Mouse (Mus musculus): ENCODE results near the gene Dcaf4.

The Dcaf4 gene

GRCm38 (mm10) chr12:83536039-83536438, 15.8 kb downstream of the Dcaf4 start:
- no peak for DNase-seq (ENCODE audit: low read depth in 1 of 2, low spot score in 2 of 2)

DNA sequence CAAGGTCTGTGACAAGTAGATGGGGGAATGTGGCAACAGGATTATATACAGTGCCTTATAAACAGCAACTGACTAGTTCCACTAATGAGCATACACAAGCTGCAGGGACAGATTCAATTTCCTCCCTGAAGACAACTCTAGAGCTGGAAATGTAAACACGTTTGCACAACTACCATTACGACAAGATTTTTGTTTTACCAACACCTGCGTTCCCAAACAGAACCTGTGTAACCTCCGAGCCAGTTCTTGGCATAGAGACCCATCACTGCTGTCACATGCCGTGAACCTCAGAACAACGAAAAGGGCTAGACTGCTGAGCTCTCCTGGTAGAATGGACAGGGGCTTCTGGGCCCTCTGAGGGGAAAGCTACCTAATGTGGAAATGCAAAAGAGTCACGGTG, 23.7 kb downstream of the Dcaf4 start:
- DNase-seq (ENCODE audit: low read depth in 1 of 2, low spot score in 2 of 2): no peak

- no peak for DNase-seq (ENCODE audit: low read depth in 1 of 2, low spot score in 2 of 2)
Measured at GRCm38 (mm10) chr12:83544791-83545190, 24.5 kb downstream of the Dcaf4 start.

DNA sequence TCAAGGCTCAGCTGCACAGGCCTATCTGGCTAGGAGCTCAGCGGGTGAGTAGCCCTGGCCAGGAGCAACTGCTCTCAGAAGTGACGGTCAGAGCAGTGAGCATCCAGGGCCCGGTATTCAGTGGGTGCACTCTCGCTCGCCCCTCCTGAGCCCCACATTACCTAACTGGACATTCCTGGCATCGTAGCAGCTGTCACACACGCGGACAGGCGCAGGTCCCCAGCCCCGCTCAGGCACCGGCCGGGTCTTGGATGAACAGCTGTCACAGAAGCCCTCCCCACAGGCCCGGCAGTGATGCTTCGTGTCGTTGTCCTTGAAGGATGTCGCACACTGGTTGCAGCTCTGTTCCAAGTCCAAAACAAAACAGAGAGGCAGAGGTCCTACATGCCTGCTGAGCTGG, 31.0 kb downstream of the Dcaf4 start:
- DNase-seq (ENCODE audit: low read depth in 1 of 2, low spot score in 2 of 2): no peak

- no peak for DNase-seq (ENCODE audit: low read depth in 1 of 2, low spot score in 2 of 2)
Measured at GRCm38 (mm10) chr12:83553816-83554215, 33.5 kb downstream of the Dcaf4 start.

GRCm38 (mm10) chr12:83555605-83556004, 35.3 kb downstream of the Dcaf4 start:
- DNase-seq (ENCODE audit: low read depth in 1 of 2, low spot score in 2 of 2): no peak

DNA sequence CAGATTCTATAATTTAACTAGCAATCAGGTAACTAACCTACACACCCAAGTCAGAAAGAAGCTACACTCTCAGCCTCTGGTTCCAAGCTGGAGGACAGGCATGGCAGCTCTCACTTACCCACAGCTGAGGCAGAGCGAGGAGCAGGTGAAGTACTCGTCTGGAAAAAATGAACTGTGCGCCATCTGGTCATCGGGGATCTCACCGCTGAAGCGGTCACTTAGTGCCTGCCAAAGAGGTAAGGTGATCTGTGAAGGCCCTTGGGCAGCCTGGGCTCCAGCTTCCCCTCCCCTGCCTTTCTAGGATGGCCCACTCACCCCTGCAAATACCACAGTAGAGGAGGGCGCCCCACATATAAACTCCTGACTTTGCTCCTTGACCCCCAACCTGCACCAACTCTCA, 38.2 kb downstream of the Dcaf4 start:
- DNase-seq (ENCODE audit: low read depth in 1 of 2, low spot score in 2 of 2): no peak

GRCm38 (mm10) chr12:83560189-83560588, 39.9 kb downstream of the Dcaf4 start:
- no peak for DNase-seq (ENCODE audit: low read depth in 1 of 2, low spot score in 2 of 2)

- DNase-seq (ENCODE audit: low read depth in 1 of 2, low spot score in 2 of 2): no peak
Measured at GRCm38 (mm10) chr12:83562589-83562988, 42.3 kb downstream of the Dcaf4 start.

GRCm38 (mm10) chr12:83569866-83570265, 49.6 kb downstream of the Dcaf4 start:
- no peak for DNase-seq (ENCODE audit: low read depth in 1 of 2, low spot score in 2 of 2)

GRCm38 (mm10) chr12:83572717-83573116, 52.5 kb downstream of the Dcaf4 start:
- no peak for DNase-seq (ENCODE audit: low read depth in 1 of 2, low spot score in 2 of 2)

- DNase-seq (ENCODE audit: low read depth in 1 of 2, low spot score in 2 of 2): no peak
Measured at GRCm38 (mm10) chr12:83577445-83577844, 57.2 kb downstream of the Dcaf4 start.

GRCm38 (mm10) chr12:83578356-83578755, 58.1 kb downstream of the Dcaf4 start:
- DNase-seq (ENCODE audit: low read depth in 1 of 2, low spot score in 2 of 2): no peak

DNA sequence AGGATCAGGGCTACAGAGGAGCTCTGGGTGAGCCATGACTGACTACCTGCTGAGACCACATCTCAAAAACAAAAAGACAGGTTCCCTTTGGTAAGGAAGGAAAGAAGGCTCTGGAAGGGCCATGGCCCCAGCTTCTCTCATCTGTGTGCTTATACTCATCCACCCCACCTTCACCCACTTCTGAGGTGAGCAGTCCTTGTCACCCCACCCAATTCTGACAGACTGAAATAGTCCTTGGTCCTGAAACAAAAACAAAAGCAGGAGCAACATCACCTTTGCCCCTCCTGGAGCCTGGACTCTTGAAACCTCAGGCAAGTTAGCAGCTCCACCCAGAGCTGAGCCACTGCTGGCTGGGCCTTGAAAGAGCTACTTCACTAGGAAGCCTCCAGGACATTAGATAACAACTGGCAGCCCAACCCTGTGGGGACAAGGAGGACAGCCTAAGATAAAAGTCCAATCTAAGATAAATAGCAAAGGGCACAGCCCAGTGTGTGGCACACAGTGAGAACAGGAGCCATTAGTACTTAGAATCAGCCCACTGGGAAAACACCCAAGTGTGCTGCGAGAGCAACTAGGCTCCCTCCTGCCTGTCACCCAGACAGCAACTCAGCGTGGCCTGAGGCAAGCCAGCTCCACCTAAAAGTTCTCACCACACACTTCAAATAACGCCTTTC, 58.8 kb downstream of the Dcaf4 start:
- no peak for DNase-seq (ENCODE audit: low read depth in 1 of 2, low spot score in 2 of 2)

DNA sequence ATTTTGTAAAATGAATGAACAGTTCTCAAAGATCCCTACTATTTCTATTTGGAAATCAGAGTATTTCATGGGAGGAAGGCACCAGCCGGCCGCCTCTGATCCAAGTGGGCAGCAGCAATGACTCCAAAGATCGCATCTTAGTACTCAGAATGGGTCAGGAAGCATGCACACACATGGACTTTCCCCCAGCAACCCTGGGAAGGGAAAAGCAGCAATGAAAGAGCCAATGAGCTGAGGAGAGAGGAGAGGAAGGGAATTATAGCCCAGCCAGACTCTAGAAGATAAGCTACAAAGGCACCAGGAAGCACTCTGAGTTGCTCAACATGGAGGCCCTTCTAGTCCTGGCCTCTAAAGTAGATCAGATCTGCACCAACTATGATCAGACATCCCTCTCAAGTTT, 60.0 kb downstream of the Dcaf4 start:
- no peak for DNase-seq (ENCODE audit: low read depth in 1 of 2, low spot score in 2 of 2)

DNA sequence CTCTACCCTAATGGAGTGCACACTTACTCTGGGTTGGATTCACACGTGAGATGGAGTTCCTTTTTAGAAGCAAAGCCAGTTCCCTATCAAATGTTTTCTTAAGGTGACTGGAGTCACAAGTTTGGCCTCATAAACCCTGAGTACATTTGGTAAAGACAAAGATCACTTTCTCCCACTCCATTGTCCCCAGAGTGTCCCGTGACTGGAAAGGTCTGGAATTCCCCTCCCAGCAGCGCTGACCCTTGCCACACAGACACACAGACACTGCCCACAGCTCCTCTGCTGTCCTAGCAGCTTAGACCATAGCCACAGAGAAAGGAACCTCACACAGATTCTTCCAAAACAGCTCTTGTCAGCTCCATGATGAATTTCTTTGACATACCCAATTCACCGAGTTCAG, 61.8 kb downstream of the Dcaf4 start:
- DNase-seq (ENCODE audit: low read depth in 1 of 2, low spot score in 2 of 2): no peak

- DNase-seq (ENCODE audit: low read depth in 1 of 2, low spot score in 2 of 2): no peak
Measured at GRCm38 (mm10) chr12:83582747-83583146, 62.5 kb downstream of the Dcaf4 start.

GRCm38 (mm10) chr12:83586628-83587027, 66.4 kb downstream of the Dcaf4 start:
- DNase-seq (ENCODE audit: low read depth in 1 of 2, low spot score in 2 of 2): no peak

All from monocyte, adult 2 months (primary cell).